Mouse (Mus musculus): ENCODE data around the gene Csf2rb2. TPM values are rescaled to one million over a fixed set of nuclear protein-coding genes. Genes with fewer than 3 reads are reported as not detected.
"Not testable (repeated sequence)": the region's sequence is repeated elsewhere in the genome, so short reads cannot be mapped to it uniquely, and the experiment has no call there.

Csf2rb2 gene
- polyA plus RNA-seq, 1 experiment from 2014 or later, result 0.32 TPM

GRCm38 (mm10) chr15:78263286-78263685, 42.2 kb downstream of the Csf2rb2 start:
- H3K9ac ChIP-seq (ENCODE audit: low read depth, low read length), result no peak overlapping the region
- H3K4me2 ChIP-seq (ENCODE audit: low read depth, low read length), result no peak overlapping the region
- H3K9me3 ChIP-seq (ENCODE audit: control insufficient read depth, low read length), result no peaks in the 10 kb centered on the region
- 76% methylated on average over 3 of the region's 3 CpGs for WGBS
- no peak for ATAC-seq
- no peaks in the 10 kb centered on the region; the same call in 1 of the 2 replicates for H3K27me3 ChIP-seq (replicated peaks; ENCODE audit: control insufficient read depth, insufficient read depth, low read length)
- no peaks in the 10 kb centered on the region for H3K36me3 ChIP-seq (ENCODE audit: control insufficient read depth, insufficient read depth, low read length)
- H3K27ac ChIP-seq (ENCODE audit: low read length), result no peak overlapping the region
- H3K4me1 ChIP-seq (ENCODE audit: control insufficient read depth, insufficient read depth, low read length), result no peaks in the 10 kb centered on the region
- no peak overlapping the region for H3K4me3 ChIP-seq (ENCODE audit: low read length)

- no peak overlapping the region for H3K9ac ChIP-seq (ENCODE audit: low read depth, low read length)
- ATAC-seq, result no peak
- H3K36me3 ChIP-seq (ENCODE audit: control insufficient read depth, insufficient read depth, low read length), result no peaks in the 10 kb centered on the region
- no peaks in the 10 kb centered on the region; the same call in 1 of the 2 replicates for H3K27me3 ChIP-seq (replicated peaks; ENCODE audit: control insufficient read depth, insufficient read depth, low read length)
- no peak overlapping the region for H3K4me3 ChIP-seq (ENCODE audit: low read length)
- 62% methylated on average over 13 of the region's 13 CpGs for WGBS
- H3K4me2 ChIP-seq (ENCODE audit: low read depth, low read length), result no peak overlapping the region
- H3K9me3 ChIP-seq (ENCODE audit: control insufficient read depth, low read length), result no peaks in the 10 kb centered on the region
- H3K27ac ChIP-seq (ENCODE audit: low read length), result no peak overlapping the region
- H3K4me1 ChIP-seq (ENCODE audit: control insufficient read depth, insufficient read depth, low read length), result no peaks in the 10 kb centered on the region
Observed at GRCm38 (mm10) chr15:78260668-78261333, 44.7 kb downstream of the Csf2rb2 start.

DNA sequence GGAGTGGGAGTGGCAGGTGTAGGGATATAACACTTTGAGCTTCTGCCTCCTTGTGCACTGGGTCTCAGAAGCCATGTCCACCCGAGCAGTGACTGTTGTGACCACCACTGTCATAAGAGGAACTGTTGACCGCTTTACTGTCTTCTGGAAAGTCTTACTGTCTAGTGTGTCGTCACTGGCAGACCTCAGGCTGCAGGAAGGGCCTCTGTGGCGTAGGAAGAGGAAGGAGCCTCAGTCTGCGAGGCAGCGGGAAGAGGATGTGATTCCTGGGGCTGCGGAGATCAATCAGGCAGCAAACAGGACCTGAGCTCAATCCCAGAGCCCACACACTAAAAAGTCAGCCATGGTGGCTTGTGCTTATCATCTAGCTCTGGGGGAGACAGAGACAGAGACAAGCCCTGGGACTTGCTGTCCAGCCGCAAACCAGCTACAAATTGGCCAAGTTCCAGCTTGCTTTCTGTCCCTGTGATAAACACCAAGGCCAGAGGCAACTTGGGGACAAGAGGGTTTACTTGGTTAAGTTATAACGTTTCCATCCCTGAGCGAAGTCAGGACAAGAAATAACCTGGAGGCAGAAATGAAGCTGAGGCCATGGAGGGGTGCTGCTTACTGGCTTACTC, 47.2 kb downstream of the Csf2rb2 start:
- Histone ChIP-seq H3K4me1 (ENCODE audit: control insufficient read depth, insufficient read depth, low read length) (no peaks in the 10 kb centered on the region), H3K4me2 (ENCODE audit: low read depth, low read length) (no peak overlapping the region), H3K27me3 (replicated peaks; ENCODE audit: control insufficient read depth, insufficient read depth, low read length) (peaks cover 6% of the 10 kb centered on the region; the same call in 1 of the 2 replicates), H3K27ac (ENCODE audit: low read length) (no peak overlapping the region), H3K9me3 (ENCODE audit: control insufficient read depth, low read length) (no peaks in the 10 kb centered on the region), H3K9ac (ENCODE audit: low read depth, low read length) (no peak overlapping the region), H3K4me3 (ENCODE audit: low read length) (no peak overlapping the region), H3K36me3 (ENCODE audit: control insufficient read depth, insufficient read depth, low read length) (no peaks in the 10 kb centered on the region)
- no peak for ATAC-seq
- WGBS, result 67% methylated on average over 10 of the region's 10 CpGs

- Histone ChIP-seq H3K27ac (ENCODE audit: low read length) (no peak overlapping the region), H3K9me3 (ENCODE audit: control insufficient read depth, low read length) (no peaks in the 10 kb centered on the region), H3K9ac (ENCODE audit: low read depth, low read length) (no peak overlapping the region; the same call in 1 of the 2 replicates), H3K4me2 (ENCODE audit: low read depth, low read length) (no peak overlapping the region), H3K4me3 (ENCODE audit: low read length) (no peak overlapping the region), H3K4me1 (ENCODE audit: control insufficient read depth, insufficient read depth, low read length) (no peaks in the 10 kb centered on the region), H3K27me3 (replicated peaks; ENCODE audit: control insufficient read depth, insufficient read depth, low read length) (peaks cover 6% of the 10 kb centered on the region; the same call in 1 of the 2 replicates), H3K36me3 (ENCODE audit: control insufficient read depth, insufficient read depth, low read length) (no peaks in the 10 kb centered on the region)
- ATAC-seq, result no peak
- WGBS, result 41% methylated on average over 7 of the region's 7 CpGs
Observed at GRCm38 (mm10) chr15:78257326-78258050, 48.0 kb downstream of the Csf2rb2 start.

GRCm38 (mm10) chr15:78256602-78257259, 48.8 kb downstream of the Csf2rb2 start:
- H3K27ac ChIP-seq (ENCODE audit: low read length); H3K27me3 ChIP-seq (replicated peaks; ENCODE audit: control insufficient read depth, insufficient read depth, low read length); H3K9ac ChIP-seq (ENCODE audit: low read depth, low read length); H3K4me1 ChIP-seq (ENCODE audit: control insufficient read depth, insufficient read depth, low read length); H3K4me3 ChIP-seq (ENCODE audit: low read length); H3K9me3 ChIP-seq (ENCODE audit: control insufficient read depth, low read length); H3K36me3 ChIP-seq (ENCODE audit: control insufficient read depth, insufficient read depth, low read length); ATAC-seq; H3K4me2 ChIP-seq (ENCODE audit: low read depth, low read length): not testable (repeated sequence)

DNA sequence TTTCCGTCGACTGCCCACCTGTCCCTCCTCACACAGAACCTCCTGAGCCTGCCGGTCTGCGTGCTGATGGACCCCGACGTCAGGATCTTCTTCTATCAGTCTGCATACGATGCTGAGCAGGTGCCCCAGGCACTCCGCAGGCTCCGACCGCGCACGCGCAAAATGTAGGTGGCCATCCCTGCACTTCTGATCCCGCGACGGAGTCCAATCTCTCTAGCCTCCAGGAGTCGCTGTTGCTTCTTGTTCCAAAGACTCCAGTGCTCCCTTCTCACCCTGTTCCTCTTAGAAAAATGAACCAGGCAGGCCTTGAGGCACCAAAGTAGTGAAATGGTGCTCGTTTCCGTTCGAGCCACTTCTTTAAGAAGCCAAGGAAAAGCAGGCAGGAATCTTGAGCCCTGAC, 50.8 kb downstream of the Csf2rb2 start:
- no peak for ATAC-seq
- no peak overlapping the region for H3K4me3 ChIP-seq (ENCODE audit: low read length)
- WGBS, result 21% methylated on average over 20 of the region's 20 CpGs
- no peak overlapping the region for H3K4me2 ChIP-seq (ENCODE audit: low read depth, low read length)
- no peak overlapping the region for H3K9ac ChIP-seq (ENCODE audit: low read depth, low read length)
- 0 out of 2 replicates have a peak, but pooled peaks cover 6% of the 10 kb centered on the region for H3K27me3 ChIP-seq (replicated peaks; ENCODE audit: control insufficient read depth, insufficient read depth, low read length)
- H3K27ac ChIP-seq (ENCODE audit: low read length), result no peak overlapping the region
- H3K36me3 ChIP-seq (ENCODE audit: control insufficient read depth, insufficient read depth, low read length), result no peaks in the 10 kb centered on the region
- H3K9me3 ChIP-seq (ENCODE audit: control insufficient read depth, low read length), result no peaks in the 10 kb centered on the region
- no peaks in the 10 kb centered on the region for H3K4me1 ChIP-seq (ENCODE audit: control insufficient read depth, insufficient read depth, low read length)

DNA sequence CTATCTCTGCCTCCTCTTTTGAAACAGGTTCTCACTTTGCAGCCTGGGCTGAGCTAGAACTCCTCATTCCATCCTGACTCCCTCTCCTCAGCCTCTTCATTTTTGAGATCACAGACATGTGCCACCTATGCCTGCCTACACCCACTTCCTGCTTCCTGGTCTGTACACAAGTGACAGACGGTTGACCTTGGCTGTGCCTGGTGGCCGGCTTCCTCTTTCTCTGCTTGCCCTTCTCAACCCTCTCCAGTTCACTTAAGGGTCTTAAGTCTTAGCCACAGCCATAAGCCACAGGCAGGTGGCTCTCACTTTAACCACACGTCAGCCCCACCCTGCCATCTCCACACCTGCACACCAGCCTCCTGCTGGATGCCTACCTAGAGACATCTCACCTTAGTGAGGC, 57.1 kb downstream of the Csf2rb2 start:
- WGBS, result 53% methylated on average over 3 of the region's 3 CpGs
- no peak for ATAC-seq
- H3K27ac ChIP-seq (ENCODE audit: low read length), result no peak overlapping the region
- no peaks in the 10 kb centered on the region for H3K9me3 ChIP-seq (ENCODE audit: control insufficient read depth, low read length)
- H3K4me3 ChIP-seq (ENCODE audit: low read length), result no peak overlapping the region
- no peaks in the 10 kb centered on the region for H3K27me3 ChIP-seq (replicated peaks; ENCODE audit: control insufficient read depth, insufficient read depth, low read length)
- no peak overlapping the region for H3K9ac ChIP-seq (ENCODE audit: low read depth, low read length)
- H3K36me3 ChIP-seq (ENCODE audit: control insufficient read depth, insufficient read depth, low read length), result no peaks in the 10 kb centered on the region
- H3K4me2 ChIP-seq (ENCODE audit: low read depth, low read length), result no peak overlapping the region
- H3K4me1 ChIP-seq (ENCODE audit: control insufficient read depth, insufficient read depth, low read length), result no peaks in the 10 kb centered on the region

DNA sequence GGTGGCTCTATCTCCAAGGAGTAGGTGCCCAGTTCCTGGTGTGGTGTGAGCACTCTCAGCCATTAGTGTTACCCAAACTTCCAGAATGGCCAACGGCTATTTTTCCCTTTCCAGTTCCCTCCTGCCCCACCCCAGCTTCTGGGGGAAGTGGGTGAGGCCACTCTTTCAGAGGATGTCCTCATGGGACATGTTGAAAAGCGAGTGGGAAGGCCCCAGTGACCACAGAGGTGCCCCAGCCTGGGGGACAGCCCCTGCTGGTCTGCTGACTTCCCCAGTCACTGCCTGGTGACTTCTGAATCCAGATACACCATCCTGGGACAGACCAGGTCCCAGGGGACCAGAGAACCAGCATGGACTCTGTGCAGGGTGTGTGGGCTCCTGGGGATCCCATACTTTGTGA, 57.9 kb downstream of the Csf2rb2 start:
- Histone ChIP-seq H3K27ac (ENCODE audit: low read length) (no peak overlapping the region), H3K4me1 (ENCODE audit: control insufficient read depth, insufficient read depth, low read length) (no peaks in the 10 kb centered on the region), H3K9ac (ENCODE audit: low read depth, low read length) (no peak overlapping the region), H3K4me2 (ENCODE audit: low read depth, low read length) (no peak overlapping the region), H3K27me3 (replicated peaks; ENCODE audit: control insufficient read depth, insufficient read depth, low read length) (no peaks in the 10 kb centered on the region), H3K36me3 (ENCODE audit: control insufficient read depth, insufficient read depth, low read length) (no peaks in the 10 kb centered on the region), H3K9me3 (ENCODE audit: control insufficient read depth, low read length) (no peaks in the 10 kb centered on the region), H3K4me3 (ENCODE audit: low read length) (no peak overlapping the region)
- no peak for ATAC-seq
- WGBS, result 67% methylated on average over 2 of the region's 2 CpGs

Data from intestine, embryonic 16.5 days (tissue).